Mouse (Mus musculus) MEL (cell line): Measurements from ENCODE around the gene Gm44973. TPM values are rescaled to one million over a fixed set of nuclear protein-coding genes. Genes with fewer than 3 reads are reported as not detected.
A peak's percentile ranks its signal among the peaks of the same experiment; 100 is the strongest.

Experiments used
- DNase-seq: peaks from one replicate; pipeline ENCODE4 v3.0.0; 2011; ENCODE audit warnings: low read depth, low spot score
- H3K27ac ChIP-seq: 2 replicates; pipeline ENCODE4 v1.5.1; 2012; ENCODE audit warnings: low read depth, mild to moderate bottlenecking, control low read depth, low read length, moderate library complexity; ENCODE audit not compliant: control insufficient read depth
- H3K27me3 ChIP-seq, 2 experiments: fragments of 150-350 bp in 1 of 2; sonication (generic) in 1 of 2; 2 replicates each; pipeline ENCODE4 v1.6.1; 2012; ENCODE audit warnings: low read length in 2 of 2, mild to moderate bottlenecking in 2 of 2, improper control_type of control experiment in 1 of 2, moderate library complexity in 1 of 2; ENCODE audit not compliant: insufficient read depth in 2 of 2, control insufficient read depth in 1 of 2
- H3K36me3 ChIP-seq, 2 experiments: 2 replicates each; pipeline ENCODE4 v1.6.1; 2012 to 2014; ENCODE audit warnings: low read length in 2 of 2, improper control_type of control experiment in 1 of 2, inconsistent platforms in 1 of 2, mild to moderate bottlenecking in 1 of 2; ENCODE audit not compliant: insufficient read depth in 2 of 2, control insufficient read depth in 1 of 2
- H3K4me1 ChIP-seq, 2 experiments: fragments of 150-350 bp in 1 of 2; sonication (generic) in 1 of 2; 2 replicates each; pipeline ENCODE4 v1.6.1; 2012; ENCODE audit warnings: low read length in 2 of 2, improper control_type of control experiment in 1 of 2, mild to moderate bottlenecking in 1 of 2; ENCODE audit not compliant: insufficient read depth in 2 of 2, control insufficient read depth in 1 of 2
- H3K4me3 ChIP-seq, 2 experiments: fragments of 150-350 bp in 1 of 2; sonication (generic) in 1 of 2; 2 replicates each; pipeline ENCODE4 v1.5.1; 2012; ENCODE audit warnings: low read depth in 2 of 2, low read length in 2 of 2, mild to moderate bottlenecking in 2 of 2, moderate library complexity in 2 of 2, control low read depth in 1 of 2, improper control_type of control experiment in 1 of 2; ENCODE audit not compliant: control insufficient read depth in 1 of 2, insufficient read depth in 1 of 2
- H3K79me2 ChIP-seq: 2 replicates; pipeline ENCODE4 v1.6.1; 2012; ENCODE audit warnings: mild to moderate bottlenecking, low read length, moderate library complexity; ENCODE audit not compliant: control insufficient read depth, poor library complexity, insufficient read depth
- H3K9ac ChIP-seq: 2 replicates; pipeline ENCODE4 v1.6.1; 2012; ENCODE audit warnings: low read depth, mild to moderate bottlenecking, control low read depth, low read length, moderate library complexity; ENCODE audit not compliant: control insufficient read depth, poor library complexity, severe bottlenecking
- H3K9me3 ChIP-seq: fragments of 150-350 bp; sonication (generic); replicated peaks from 2 replicates; pipeline ENCODE4 v1.6.1; 2012; ENCODE audit warnings: mild to moderate bottlenecking, low read length, improper control_type of control experiment, moderate library complexity; ENCODE audit not compliant: insufficient read depth
- CHD1 ChIP-seq: IDR thresholded peaks from 2 replicates; pipeline ENCODE4 v1.6.1; 2012; ENCODE audit warnings: low read depth, mild to moderate bottlenecking, inconsistent platforms, low read length, improper control_type of control experiment
- ELF1 ChIP-seq: IDR thresholded peaks from 2 replicates; pipeline ENCODE4 v1.6.1; 2014; ENCODE audit warnings: low read depth, mild to moderate bottlenecking, inconsistent platforms, low read length, improper control_type of control experiment, moderate library complexity
- EP300 ChIP-seq, 2 experiments: IDR thresholded peaks; 2 replicates each; pipeline ENCODE4 v1.6.1; 2011; ENCODE audit warnings: improper control_type of control experiment in 2 of 2, low read length in 2 of 2, low read depth in 1 of 2, mild to moderate bottlenecking in 1 of 2
- ETS1 ChIP-seq: IDR thresholded peaks from 2 replicates; pipeline ENCODE4 v1.6.1; 2012; ENCODE audit warnings: low read depth, mild to moderate bottlenecking, inconsistent platforms, low read length, improper control_type of control experiment, moderate library complexity
- GATA1 ChIP-seq: IDR thresholded peaks from 2 replicates; pipeline ENCODE4 v1.6.1; 2011; ENCODE audit warnings: low read depth, low read length, improper control_type of control experiment
- HCFC1 ChIP-seq: IDR thresholded peaks from 2 replicates; pipeline ENCODE4 v1.6.1; 2012; ENCODE audit warnings: low read depth, mild to moderate bottlenecking, inconsistent platforms, low read length, improper control_type of control experiment, moderate library complexity
- MAZ ChIP-seq: IDR thresholded peaks from 2 replicates; pipeline ENCODE4 v1.6.1; 2012; ENCODE audit warnings: low read depth, mild to moderate bottlenecking, inconsistent platforms, low read length, improper control_type of control experiment
- MYB ChIP-seq: IDR thresholded peaks from 2 replicates; pipeline ENCODE4 v1.6.1; 2011; ENCODE audit warnings: mild to moderate bottlenecking, low read depth, low read length, improper control_type of control experiment
- NELFE ChIP-seq: IDR thresholded peaks from 2 replicates; pipeline ENCODE4 v1.6.1; 2011; ENCODE audit warnings: low read depth, low read length, improper control_type of control experiment
- SMC3 ChIP-seq: IDR thresholded peaks from 2 replicates; pipeline ENCODE4 v1.6.1; 2011; ENCODE audit warnings: low read depth, low read length, improper control_type of control experiment
- USF1 ChIP-seq: IDR thresholded peaks from 2 replicates; pipeline ENCODE4 v1.6.1; 2014; ENCODE audit warnings: low read depth, mild to moderate bottlenecking, inconsistent platforms, low read length, improper control_type of control experiment, moderate library complexity
- USF2 ChIP-seq, 2 experiments: IDR thresholded peaks; 2 replicates each; pipeline ENCODE4 v1.6.1; 2011 to 2012; ENCODE audit warnings: improper control_type of control experiment in 2 of 2, low read length in 2 of 2, borderline replicate concordance in 1 of 2, inconsistent platforms in 1 of 2, low read depth in 1 of 2, mild to moderate bottlenecking in 1 of 2; ENCODE audit not compliant: insufficient read depth in 1 of 2
- ZKSCAN1 ChIP-seq: IDR thresholded peaks from 2 replicates; pipeline ENCODE4 v1.6.1; 2012; ENCODE audit warnings: low read depth, mild to moderate bottlenecking, inconsistent platforms, low read length, improper control_type of control experiment, moderate library complexity
- ZNF384 ChIP-seq: IDR thresholded peaks from 2 replicates; pipeline ENCODE4 v1.6.1; 2012; ENCODE audit warnings: low read depth, mild to moderate bottlenecking, inconsistent platforms, low read length, improper control_type of control experiment
- polyA plus RNA-seq, 2 experiments: library from polyadenylated mRNA; stranded (reverse) in 1 of 2; unstranded in 1 of 2; fragments of >175 nt in 1 of 2; fragments of >200 nt in 1 of 2; gene quantifications; 2 replicates each; pipeline versions ENCODE4 v1.2.1 to v1.2.4; 2012; ENCODE audit warnings: low replicate concordance in 2 of 2, low read depth in 1 of 2; ENCODE audit not compliant: insufficient read length in 2 of 2, insufficient read depth in 1 of 2, missing spikeins in 1 of 2
- total RNA-seq: library from RNA; depleted of rRNA; stranded (reverse); fragments of 300-350 nt; gene quantifications from 2 replicates; pipeline ENCODE4 v1.2.3, GENCODE M21; 2012

Gm44973 gene
- total and polyA plus RNA-seq, 3 experiments: 7.9 TPM; not detected in 2

GRCm38 (mm10) chr7:5015118-5016001 is at the start of gene Gm44973 (continued):
- no peak for TF ChIP-seq USF2 (IDR thresholded peaks at IDR 0.05; ENCODE audit: borderline replicate concordance in 1 of 2, insufficient read depth in 1 of 2, low read depth in 1 of 2, low read length in 2 of 2)
- TF ChIP-seq SMC3: no peak
- TF ChIP-seq NELFE: peak; percentile 52
- peak; percentile 23; the same call in 1 of the 2 replicates for TF ChIP-seq ETS1

- H3K27ac ChIP-seq: no peak within 1 kb of the TSS
- DNase-seq: peak; percentile 47
- H3K4me1 ChIP-seq: peaks cover 0 to 9% of the 10 kb centered on the region in 2 experiments; a peak in 1 of 4 replicates
- no peaks in the 10 kb centered on the region for H3K27me3 ChIP-seq
- no peaks in the 10 kb centered on the region for H3K79me2 ChIP-seq
- H3K9ac ChIP-seq: no peak within 1 kb of the TSS
- H3K4me3 ChIP-seq: no peak within 1 kb of the TSS
- TF ChIP-seq ZKSCAN1: no peak
- TF ChIP-seq ZNF384: no peak
- TF ChIP-seq USF1: no peak
- peak; percentile 41; the same call in 1 of the 2 replicates for TF ChIP-seq GATA1
- no peaks in the 10 kb centered on the region for H3K36me3 ChIP-seq
- no peaks in the 10 kb centered on the region for H3K9me3 ChIP-seq
These were observed 44.2 kb upstream of the Gm44973 start, which contains the start of gene Sbk3 for GRCm38 (mm10) chr7:4971068-4971467. Sbk3 (minus strand) TSS chr7:4971168.

- no peak for DNase-seq
- H3K4me3 ChIP-seq: no peak overlapping the region
- H3K4me1 ChIP-seq: peaks cover 0 to 9% of the 10 kb centered on the region in 2 experiments; a peak in 1 of 4 replicates
- TF ChIP-seq EP300 (IDR thresholded peaks at IDR 0.05; ENCODE audit: low read depth in 1 of 2, low read length in 2 of 2) (no peak), USF2 (IDR thresholded peaks at IDR 0.05; ENCODE audit: borderline replicate concordance in 1 of 2, insufficient read depth in 1 of 2, low read depth in 1 of 2, low read length in 2 of 2) (no peak), MYB (no peak), HCFC1 (no peak), CHD1 (no peak), MAZ (no peak), NELFE (no peak), ELF1 (no peak)
- no peaks in the 10 kb centered on the region for H3K9me3 ChIP-seq
- no peak overlapping the region for H3K27ac ChIP-seq
- H3K9ac ChIP-seq: no peak overlapping the region
- no peaks in the 10 kb centered on the region for H3K79me2 ChIP-seq
- H3K27me3 ChIP-seq: no peaks in the 10 kb centered on the region
- no peaks in the 10 kb centered on the region for H3K36me3 ChIP-seq
These were observed 43.6 kb upstream of the Gm44973 start for GRCm38 (mm10) chr7:4971710-4972109.
